Mouse (Mus musculus) heart, postnatal 4 days (tissue): ENCODE measurements around the gene Selenbp2. TPM values are rescaled to one million over a fixed set of nuclear protein-coding genes. Genes with fewer than 3 reads are reported as not detected.
"Not testable (repeated sequence)": the region's sequence is repeated elsewhere in the genome, so short reads cannot be mapped to it uniquely, and the experiment has no call there.

ENCODE experiments used
- DNase-seq: peaks from one replicate; pipeline ENCODE4 v3.0.0; 2021
- total RNA-seq, 2 experiments: library from RNA; stranded (reverse); gene quantifications; 2 replicates each; pipeline ENCODE4 v1.2.3; 2021

Selenbp2 gene
- total RNA-seq, 2 experiments from 2014 or later: 6.7 to 7.1 TPM

DNA sequence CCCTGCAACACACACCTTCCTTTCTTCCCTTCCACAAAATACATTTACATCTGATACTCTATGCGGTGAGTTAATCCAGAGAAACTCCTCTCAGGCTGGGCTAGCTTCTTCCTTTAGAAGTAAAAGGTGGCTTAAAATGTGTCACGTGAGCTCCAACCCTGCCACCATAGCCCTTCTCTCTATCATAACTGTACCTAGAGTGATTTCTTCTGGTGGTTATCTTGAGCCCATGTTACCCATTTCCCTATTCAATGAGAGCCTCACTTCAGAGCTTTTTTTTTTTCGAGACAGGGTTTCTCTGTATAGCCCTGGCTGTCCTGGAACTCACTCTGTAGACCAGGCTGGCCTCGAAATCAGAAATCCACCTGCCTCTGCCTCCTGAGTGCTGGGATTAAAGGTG is 1.7 kb upstream of the Selenbp2 start:
- not testable (repeated sequence) for DNase-seq

DNA sequence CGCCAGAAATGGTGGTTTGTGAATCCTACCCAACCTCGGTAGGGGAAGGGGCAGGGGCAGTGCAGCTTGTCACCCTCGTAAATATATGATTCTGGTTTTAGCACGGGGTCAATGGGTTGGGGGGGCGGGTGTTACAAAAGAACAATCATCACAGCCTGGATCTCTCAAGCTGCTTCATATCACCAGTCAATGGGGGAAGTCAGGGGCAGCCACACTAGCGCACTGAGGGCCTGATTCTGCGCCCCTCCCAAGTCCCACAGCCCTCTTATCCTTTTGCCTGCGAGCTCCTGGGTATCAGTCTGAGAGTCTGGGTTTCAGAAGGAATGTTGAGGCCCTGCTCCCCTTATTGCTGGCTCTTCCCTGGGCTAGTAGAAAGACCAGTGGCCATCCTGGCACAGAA is 518 bp downstream of the Selenbp2 start:
- not testable (repeated sequence) for DNase-seq

DNA sequence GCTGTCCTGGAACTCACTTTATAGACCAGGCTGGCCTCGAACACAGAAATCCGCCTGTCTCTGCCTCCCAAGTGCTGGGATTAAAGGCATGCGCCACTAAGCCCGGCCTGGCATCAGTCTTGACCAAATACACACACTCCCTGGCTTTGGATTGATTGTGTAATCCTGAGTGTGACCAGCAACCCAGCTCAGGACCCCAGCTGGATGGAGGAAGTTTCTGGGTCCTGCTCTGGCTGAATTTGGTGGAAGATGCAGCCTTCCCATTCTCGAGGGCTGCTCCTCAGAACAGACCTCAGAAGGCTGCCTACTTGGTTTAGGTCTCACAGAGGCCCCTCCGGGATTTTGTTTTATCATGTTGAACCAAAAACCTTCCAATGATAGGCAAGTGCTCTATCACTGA is 2.2 kb downstream of the Selenbp2 start:
- not testable (repeated sequence) for DNase-seq

DNA sequence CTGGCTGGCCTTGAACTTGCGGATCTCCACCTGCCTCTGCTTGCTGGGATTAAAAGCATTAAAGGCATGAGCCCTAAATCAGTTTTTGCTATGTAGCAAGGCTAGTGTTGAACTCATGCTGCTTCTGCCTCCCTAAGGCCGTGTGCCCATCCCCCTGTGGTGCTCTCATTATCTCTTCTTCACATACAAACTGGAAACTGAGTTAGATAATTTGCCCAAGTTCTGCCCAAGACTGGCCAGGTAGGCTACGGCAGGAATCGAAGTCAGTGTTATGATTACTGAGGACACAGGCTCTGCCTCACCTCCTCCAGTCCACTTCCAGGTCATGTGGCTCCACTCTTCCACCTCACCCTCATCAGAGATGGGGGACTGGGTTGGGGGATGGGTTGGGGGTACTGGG is 2.9 kb downstream of the Selenbp2 start:
- not testable (repeated sequence) for DNase-seq

DNA sequence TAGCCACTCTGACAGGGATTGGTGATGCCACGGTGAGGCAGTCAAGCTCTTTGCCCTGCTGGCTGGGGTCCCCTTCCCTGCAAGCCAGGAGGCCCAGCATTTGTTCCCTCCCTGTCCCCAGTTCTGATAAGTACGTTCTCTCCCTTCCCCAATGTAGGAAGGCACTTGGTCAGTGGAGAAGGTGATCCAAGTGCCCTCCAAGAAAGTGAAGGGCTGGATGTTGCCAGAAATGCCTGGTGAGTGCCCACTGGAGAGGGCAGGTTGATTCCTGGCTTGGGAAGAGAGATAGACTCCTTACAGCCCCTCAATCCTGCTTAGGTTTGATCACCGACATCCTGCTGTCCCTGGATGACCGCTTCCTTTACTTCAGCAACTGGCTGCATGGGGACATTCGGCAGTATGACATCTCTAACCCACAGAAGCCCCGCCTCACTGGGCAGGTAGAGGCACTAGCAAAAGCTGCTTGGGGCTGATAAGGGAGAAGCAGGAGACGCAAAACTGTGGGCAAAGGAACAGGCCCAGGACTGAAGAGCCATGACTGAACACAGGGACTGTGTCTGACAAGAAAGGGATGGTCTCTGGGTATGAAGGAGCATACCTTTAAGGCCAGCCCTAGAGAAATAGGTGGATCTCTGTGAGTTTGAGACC is 8.9 kb downstream of the Selenbp2 start:
- DNase-seq: not testable (repeated sequence)

DNA sequence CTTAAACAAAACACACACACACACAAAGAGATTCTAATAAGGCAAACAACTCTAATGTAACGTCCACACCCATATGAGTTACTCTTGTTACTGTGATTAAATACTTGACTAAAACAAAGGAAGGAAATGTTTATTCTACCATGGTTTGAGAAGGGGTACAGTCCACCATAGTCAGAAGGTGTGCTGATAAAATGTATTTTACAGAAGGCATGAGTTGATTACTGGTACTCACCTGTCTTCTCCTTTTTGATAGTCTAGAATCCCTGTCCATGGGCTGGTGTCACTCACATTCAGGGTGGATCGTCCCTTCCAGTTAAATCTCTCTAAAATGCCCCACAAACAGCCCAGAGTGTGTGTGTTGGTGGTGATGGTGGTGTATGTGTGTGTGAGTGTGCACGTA is 9.5 kb downstream of the Selenbp2 start:
- no peak for DNase-seq

DNA sequence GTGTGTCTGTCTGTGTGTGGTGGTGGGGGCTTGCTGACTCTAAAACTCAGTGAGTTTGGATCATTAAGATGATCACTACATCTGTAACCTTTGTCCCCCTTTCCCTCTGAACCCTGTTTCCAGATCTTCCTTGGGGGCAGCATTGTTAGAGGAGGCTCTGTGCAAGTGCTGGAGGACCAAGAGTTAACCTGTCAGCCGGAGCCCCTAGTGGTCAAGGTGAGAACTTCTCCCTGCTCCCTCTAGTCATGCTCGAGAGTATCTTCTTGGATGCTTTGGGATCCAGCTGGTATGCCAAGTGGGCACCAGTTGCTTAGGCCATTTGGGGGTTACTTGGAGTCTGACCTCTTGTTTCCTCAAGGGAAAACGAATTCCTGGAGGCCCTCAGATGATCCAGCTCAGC is 10.0 kb downstream of the Selenbp2 start:
- peak; percentile 41 for DNase-seq

DNA sequence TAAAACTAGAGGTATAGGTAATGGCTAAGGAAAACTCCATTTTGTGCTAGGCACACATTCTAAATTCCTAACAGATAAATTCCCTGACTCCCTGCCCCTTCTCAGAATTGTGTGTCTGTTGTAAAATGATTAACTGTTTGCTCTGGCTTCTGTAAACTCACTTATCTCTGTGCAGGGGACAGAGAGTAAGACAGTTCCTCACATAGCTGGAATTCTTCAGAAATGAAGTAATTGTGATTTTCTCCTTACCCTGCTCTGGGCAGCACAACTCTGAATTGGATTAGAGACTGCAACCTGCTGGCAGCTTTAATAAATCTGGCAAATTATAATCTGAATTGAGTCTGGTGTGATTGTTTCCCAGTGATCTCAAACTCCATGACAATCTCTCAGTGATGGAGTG is 17.2 kb downstream of the Selenbp2 start:
- DNase-seq: not testable (repeated sequence)

DNA sequence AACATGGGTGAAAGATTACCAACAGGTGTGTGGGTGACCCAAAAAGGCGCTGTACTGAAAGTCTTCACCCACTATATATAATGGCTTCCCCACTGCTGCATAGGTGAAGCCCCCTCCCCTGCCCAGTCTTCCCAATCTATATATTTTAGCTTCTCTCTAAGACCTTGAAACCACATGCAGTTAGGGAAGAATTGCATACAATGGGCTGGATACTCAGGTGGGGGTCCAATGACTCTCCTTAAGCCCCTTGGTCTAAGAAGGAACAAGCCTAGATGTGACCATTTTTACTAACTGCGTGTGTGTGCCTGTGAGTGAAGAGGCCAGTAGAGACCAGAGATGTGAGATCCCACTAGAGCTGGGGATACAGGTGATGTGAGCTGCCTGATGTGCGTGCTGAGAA is 20.1 kb downstream of the Selenbp2 start:
- not testable (repeated sequence) for DNase-seq

DNA sequence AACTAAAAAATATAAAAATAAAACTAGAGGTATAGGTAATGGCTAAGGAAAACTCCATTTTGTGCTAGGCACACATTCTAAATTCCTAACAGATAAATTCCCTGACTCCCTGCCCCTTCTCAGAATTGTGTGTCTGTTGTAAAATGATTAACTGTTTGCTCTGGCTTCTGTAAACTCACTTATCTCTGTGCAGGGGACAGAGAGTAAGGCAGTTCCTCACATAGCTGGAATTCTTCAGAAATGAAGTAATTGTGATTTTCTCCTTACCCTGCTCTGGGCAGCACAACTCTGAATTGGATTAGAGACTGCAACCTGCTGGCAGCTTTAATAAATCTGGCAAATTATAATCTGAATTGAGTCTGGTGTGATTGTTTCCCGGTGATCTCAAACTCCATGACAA is 24.9 kb downstream of the Selenbp2 start:
- not testable (repeated sequence) for DNase-seq

DNA sequence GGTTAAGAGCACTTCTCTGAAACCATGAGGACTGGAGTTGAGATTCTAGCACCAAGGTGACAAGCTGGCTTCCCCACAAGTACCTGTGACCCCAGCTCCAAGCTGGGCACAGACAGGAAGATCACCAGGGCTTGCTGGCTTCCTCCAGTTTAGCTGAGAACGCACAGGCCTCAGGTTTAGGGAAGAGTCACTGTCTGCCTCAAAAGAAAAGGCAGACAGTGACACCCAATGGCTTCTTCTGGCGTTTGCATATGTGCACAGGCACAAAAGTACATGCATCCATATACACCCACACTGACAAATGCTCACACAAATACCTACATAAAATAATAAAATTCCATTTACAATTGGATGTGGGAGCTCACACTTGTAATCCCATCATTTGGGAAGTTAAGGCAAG is 30.3 kb downstream of the Selenbp2 start:
- peak; percentile 13 for DNase-seq

DNA sequence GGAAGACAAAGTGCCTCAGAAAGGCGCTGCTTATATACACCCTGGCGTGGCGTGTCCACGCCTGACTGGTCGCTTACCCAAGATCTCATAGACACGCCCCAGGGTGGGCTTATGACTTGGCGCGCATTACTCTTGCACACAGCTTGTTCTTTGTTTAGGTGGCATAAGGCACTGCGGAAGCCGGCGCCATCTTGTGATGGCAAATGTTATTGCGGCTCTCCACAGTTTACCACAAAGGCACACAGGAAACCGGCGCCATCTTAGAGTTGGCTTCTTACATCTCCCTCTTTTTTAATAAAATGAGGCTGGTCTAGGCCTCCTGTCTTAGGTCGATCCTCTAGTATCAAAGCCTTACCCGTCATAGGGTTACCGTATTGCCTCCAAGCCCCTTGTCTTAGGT is 52.3 kb downstream of the Selenbp2 start:
- no peak for DNase-seq

Other genes with a start within 250 kb of the Selenbp2 start
- gene Oaz3, start 249.6 kb upstream of the Selenbp2 start, total RNA-seq: not detected
- under 1 TPM; 0.19 to 0.25 TPM for gene Celf3, start 215.3 kb upstream of the Selenbp2 start, total RNA-seq
- gene Riiad1, start 213.2 kb upstream of the Selenbp2 start, total RNA-seq: 1 to 10 TPM; 1.3 to 2.5 TPM
- gene Snx27, start 110.8 kb upstream of the Selenbp2 start, total RNA-seq: 10 to 100 TPM; 31.8 to 31.9 TPM
- not detected for gene Gm10972, start 50.4 kb upstream of the Selenbp2 start, total RNA-seq
- gene Tuft1, start 34.7 kb upstream of the Selenbp2 start, total RNA-seq: 10 to 100 TPM in 1 of 2 experiments, 1 to 10 TPM in 1; 8.1 to 10.2 TPM
- under 1 TPM; 0.52 to 0.79 TPM for gene Cgn, start 92.9 kb downstream of the Selenbp2 start, total RNA-seq
- gene Pogz, start 144.0 kb downstream of the Selenbp2 start, total RNA-seq: 10 to 100 TPM; 35.1 to 38.6 TPM
- gene Psmb4, start 193.4 kb downstream of the Selenbp2 start, total RNA-seq: 100 to 1,000 TPM; 297 to 299 TPM
- gene Selenbp1, start 239.5 kb downstream of the Selenbp2 start, total RNA-seq: 10 to 100 TPM; 47.4 to 48.9 TPM